Mouse (Mus musculus) E14TG2a.4 (cell line): ENCODE results near the gene Fam221a.

ENCODE experiments used
- CTCF ChIP-seq: conservative IDR thresholded peaks from 2 replicates; pipeline ENCODE4 v1.5.1; 2014; ENCODE audit warnings: low read length
- NANOG ChIP-seq: IDR thresholded peaks from 2 replicates; pipeline ENCODE4 v1.6.1; 2014; ENCODE audit warnings: borderline replicate concordance, low read length, mixed read lengths

- TF ChIP-seq CTCF (no peak), NANOG (no peak)
Measured at GRCm38 (mm10) chr6:49338566-49338965, 29.0 kb upstream of the Fam221a start.
